Mouse (Mus musculus) right cerebral cortex, postnatal 4 days (tissue): ENCODE results near the gene Rras2.

Experiments used
- DNase-seq: peaks from one replicate; pipeline ENCODE4 v3.0.0-alpha.2; 2022

The Rras2 gene

DNA sequence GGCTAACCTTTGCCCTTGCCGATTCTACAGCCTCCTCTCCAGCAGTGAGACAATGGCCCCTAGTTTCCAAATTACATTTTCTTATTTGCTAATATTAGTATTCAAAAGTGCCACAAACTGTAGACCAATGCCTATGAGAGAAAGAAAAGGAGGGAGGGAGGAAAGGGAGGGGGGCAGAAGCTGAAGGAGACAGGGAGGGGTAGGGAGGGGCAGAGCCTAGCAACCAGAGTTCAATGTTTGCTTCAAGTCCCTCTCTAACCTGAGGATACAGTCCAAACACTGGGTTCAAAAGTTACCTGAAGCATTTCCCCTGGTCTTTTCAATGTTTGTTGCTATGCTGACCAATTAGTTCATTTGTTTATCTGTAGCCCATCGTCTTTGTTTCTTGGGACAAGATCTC, 7.1 kb downstream of the Rras2 start:
- DNase-seq = no peak

GRCm38 (mm10) chr7:114105886-114106285, 11.7 kb downstream of the Rras2 start:
- no peak for DNase-seq

DNA sequence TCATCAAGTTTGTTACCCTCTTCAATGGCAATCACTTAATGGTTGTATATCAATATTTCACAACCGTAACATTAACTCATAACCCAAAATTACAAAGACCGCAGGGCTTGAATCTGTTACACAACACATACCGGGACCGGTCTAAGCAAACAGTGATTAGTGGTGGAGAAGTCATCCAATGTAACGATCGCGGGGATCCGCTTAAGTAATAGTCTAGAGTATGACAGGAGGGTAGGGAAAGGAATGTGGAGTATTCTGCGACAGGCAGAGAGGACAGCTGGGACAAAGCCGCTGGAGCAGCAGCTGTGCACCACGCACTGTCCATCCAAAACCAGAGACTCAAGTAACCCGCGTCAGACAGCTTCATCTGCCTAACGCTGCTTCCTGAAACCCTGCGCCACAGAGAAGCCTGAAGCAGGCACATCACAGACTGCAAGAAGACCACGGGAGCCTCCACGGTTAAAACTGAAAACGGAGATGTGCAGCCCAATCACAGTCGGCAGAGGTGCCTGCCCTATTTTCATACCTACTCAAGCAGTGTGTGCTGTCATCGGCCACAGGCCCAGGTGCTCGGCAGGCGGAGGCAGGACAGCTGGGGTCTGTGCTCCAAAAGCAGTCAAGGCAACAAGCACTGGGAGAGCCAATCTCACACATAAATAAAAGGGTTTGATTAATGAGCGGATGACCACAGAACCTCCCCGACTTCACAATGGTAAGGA, 13.8 kb downstream of the Rras2 start:
- DNase-seq = no peak

DNA sequence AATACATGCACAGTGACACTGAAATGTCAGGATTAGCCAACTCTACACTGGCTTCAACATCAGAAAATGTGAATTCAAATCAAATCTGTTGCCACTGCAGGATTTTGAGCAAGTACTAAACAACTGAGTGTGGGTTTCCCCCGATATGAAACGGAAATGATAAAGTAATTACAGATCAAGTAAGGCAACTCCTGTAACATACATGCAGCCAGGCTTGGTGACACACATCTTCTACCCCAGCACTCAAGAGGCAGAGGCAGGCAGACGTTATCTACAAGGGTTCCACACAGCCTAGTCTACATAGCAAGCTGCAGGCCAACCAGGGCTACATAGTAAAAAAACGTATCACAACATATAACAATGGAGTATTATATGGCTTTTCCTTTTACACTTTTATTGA, 14.4 kb downstream of the Rras2 start:
- DNase-seq = no peak

DNA sequence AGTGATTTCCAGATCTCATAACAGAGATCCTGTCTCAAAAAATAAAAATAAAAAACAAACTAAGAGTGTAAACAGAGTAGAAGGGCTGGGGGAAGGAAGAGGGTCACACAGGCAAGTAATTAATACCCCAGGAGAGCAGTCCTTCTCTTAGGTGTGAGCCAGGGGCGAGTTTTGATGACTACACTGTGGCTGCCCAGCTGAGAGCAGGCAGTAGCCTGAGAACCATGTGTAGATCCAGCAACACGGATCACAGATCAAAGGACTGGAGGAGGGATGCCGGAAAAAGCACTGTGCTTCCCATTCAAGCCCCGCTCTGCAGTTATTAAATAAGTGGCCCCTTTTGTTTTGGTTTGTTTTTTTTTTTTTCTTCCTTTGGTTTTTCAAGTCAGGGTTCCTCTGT, 15.0 kb downstream of the Rras2 start:
- no peak for DNase-seq

DNA sequence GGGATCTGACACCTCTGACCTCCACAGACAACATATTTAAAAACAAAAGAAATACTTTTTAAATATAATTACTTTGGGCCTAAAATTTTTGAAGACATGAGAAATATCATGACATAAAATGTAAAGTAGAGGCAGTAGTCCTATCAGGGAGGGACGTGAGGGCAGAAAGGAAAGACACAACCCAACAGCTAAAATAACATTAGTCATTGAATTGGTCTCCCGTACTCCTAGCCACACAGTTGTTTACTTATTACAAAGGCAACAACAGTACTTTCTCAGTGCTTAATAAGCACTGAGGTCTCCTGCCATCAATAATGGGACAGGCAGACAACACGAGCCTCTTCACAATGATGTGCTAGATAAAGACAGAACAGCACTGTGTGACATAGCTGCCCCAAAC, 16.2 kb downstream of the Rras2 start:
- DNase-seq = no peak

DNA sequence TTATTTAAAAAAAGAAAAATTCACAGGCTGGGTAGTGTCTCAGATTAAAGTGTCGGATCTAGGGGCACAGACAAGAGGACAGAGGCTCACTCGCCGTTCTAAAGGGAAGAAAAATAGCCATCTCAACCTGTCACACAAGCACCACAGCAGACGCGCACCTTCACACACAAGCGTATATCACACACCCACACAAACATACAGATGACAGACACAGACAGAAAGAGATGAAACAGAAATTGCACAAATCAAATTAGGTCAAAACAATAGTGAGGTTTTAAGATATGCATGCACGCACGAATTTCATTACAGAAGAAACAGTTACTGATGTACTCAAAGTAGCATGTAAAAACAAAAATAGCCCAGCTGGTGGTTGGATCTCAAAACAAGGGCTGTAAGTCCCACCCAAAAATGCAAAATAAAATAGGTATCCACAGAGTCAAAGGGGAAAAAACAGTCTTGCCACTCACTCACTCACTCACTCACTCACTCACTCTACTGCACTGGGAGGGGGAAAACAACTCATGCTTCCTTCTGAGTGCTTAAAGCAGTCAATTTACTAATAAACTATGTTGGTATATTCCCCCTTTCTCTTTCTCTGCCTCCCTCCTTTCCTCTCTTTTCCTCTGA, 23.9 kb downstream of the Rras2 start:
- no peak for DNase-seq

- DNase-seq = no peak
Observed at GRCm38 (mm10) chr7:114090892-114091545, 26.6 kb downstream of the Rras2 start.

- no peak for DNase-seq
Observed at GRCm38 (mm10) chr7:114090231-114090630, 27.4 kb downstream of the Rras2 start.

- no peak for DNase-seq
Observed at GRCm38 (mm10) chr7:114088918-114089317, 28.7 kb downstream of the Rras2 start.

DNA sequence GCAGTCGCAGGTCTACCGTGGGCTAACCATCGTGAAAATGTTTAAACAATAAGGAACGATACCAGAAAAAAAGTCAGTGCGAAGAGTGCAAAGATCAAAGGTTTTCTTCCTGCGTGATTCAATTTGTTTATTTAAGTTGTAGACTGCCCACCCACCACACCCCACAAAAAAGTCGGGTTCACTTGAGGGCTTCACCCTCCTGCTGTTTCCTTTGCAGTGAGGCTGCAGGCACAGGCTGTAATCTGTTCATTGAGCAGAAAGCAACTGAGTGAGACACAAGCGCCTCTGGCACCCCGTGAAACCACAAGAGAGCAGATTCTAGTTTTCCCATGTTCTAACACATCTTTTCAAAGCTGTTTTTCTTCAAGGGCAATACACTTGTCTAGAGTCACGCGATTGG, 29.6 kb downstream of the Rras2 start:
- no peak for DNase-seq

DNA sequence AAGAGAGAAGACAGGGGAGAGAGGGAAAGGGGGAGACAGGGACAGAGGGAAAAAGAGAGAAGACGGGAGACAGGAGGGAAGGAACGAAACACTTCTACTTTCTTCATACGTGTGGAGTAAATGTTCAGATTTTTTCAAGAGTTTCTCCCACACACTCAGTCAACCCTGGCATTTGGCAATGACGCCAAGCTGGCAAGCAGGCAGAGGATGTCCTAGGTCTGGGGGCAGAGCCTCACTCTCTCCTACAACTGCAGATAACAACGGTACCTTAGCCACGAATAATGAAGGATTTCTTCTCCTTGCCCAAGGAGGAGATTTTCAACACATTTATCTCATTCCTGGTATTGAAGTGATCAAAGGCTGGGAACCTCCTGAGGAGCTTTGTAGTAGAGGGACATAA, 30.2 kb downstream of the Rras2 start:
- DNase-seq = no peak

DNA sequence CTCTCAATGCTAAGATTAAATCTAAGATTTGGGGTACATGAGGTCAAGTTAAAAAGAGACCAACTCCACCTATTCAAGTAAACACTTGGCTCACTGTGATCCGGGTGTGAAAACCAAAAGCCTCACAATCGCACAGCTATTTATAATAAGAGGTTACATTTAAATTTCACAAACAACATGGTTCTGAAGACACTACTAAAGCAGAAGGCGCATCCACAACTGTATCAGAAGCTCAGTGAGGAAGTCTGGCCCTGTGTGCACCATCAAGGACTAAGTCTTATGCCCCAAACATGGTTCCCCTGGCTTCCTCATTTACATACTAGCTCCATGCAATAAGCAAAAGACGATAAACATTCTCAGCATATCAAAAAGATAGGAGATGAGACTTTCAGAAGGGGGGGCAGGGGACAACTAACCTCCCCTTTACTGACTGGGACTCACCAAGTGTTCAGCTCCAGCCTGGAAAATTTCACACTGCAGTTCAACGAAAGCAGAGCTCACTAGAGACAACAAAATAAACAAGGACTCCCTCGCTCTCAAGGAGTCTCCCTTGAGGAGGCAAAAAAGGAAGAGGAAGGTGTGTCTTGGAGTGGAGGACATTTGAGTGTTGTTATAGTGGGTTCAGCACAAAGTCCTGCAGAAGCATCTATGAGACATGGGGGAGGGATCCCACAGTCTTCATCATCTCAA, 31.4 kb downstream of the Rras2 start:
- DNase-seq = no peak

- DNase-seq = no peak
Observed at GRCm38 (mm10) chr7:114083760-114084159, 33.8 kb downstream of the Rras2 start.

GRCm38 (mm10) chr7:114083088-114083487, 34.5 kb downstream of the Rras2 start:
- no peak for DNase-seq

GRCm38 (mm10) chr7:114081633-114082420, 35.8 kb downstream of the Rras2 start:
- no peak for DNase-seq

DNA sequence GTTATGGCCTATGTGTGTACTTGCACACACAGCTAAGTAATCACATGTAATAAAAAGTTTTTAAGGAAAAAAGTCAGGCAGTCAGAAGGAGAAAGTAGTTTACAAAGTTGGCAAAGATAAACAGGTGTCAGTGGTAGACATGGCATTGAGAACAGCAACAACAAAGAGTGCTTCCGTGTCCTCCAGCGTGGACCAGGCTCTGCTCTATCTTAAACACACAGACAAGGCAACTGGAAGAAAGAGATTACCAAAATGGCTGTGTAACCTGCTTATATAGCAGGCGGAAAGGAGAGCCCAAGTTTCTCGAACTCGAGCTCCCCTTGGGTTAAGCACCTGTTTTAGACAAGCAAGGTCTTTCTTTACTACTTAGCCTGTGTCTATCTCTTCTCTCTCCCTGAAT, 37.3 kb downstream of the Rras2 start:
- no peak for DNase-seq

DNA sequence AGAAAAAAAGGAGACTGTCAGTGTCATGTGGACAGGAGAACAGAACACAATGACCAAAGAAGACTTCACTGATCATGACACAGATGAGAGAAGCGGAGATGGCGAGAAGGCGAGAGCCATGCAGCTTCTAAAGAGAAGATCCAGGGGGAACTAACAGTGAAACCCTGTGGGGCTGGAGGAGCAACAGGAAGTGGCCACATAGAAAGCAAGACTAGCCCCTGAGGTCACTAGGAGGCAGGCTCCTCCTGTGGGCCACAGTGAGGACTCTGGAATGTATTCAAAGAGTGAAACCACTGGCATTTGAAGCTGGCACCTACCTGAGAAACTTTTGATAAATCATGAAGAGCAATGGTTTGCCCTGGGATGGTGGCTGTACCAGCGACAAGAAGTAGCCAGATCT, 38.2 kb downstream of the Rras2 start:
- no peak for DNase-seq

DNA sequence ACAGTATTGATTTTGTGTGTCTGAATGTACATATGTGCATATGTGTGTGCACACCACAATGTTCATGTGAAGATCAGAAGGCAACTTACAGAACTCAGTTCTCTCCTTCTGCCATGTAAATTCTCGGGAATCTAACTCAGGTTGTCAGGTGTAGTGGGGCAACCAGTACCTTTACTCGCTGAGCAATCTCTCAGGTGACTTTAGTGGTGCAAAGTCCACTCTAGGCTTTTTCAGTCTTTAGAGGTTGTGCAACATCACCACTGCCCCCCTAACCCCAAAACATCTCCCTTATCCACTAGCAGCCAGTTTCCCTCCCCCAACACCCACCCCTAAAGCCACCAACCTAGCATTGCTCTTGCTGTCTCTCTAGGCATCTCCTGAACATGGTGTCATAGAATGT, 43.0 kb downstream of the Rras2 start:
- no peak for DNase-seq

GRCm38 (mm10) chr7:114074133-114074532, 43.4 kb downstream of the Rras2 start:
- no peak for DNase-seq

DNA sequence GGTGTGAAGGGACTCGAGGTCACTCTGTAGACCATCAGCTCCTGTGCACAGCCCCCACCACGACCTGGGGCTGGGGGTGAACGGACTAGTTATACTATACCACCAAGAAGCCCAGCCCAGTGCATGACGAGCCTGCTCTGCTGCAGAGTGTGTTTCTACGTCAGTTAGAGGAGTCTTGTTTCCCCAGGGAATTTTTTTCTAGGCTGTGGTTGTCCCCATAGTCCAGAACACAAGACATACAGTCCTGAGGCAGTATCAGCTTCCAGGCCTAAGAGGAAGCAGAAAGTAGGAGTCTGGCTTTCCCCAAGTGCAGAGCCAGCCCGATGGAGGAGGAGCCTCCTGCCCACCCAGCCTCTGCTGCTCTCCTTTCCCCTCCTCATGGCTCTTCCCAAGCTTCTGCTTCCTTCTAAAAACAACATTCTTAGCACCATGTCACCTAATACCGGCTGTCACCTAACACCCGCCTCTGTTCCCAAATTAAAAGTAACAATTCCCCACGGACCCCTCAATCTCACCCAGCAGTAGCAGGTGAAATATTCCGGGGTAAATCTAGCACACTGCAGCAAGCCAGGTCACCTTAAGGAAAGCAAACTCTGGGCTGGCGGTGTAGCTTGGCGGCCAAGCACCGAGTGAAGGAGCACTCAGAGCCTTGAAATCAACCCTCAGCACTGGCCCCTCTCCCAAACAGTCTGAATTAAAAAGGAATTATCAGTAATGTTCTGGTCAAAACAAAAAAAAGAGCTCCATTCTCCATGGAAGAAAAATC, 45.5 kb downstream of the Rras2 start:
- no peak for DNase-seq

GRCm38 (mm10) chr7:114071395-114071794, 46.2 kb downstream of the Rras2 start:
- DNase-seq = no peak
